Mouse (Mus musculus) MEL (cell line): ENCODE measurements at regions not wholly inside any gene's neighbourhood (a gene's known extent, or its start where the extent isn't known, plus 50 kb on each side); places are given as distances from the start of the nearest gene placed in this dataset.

Experiments used
- CTCF ChIP-seq, 3 experiments: IDR thresholded peaks in 2 of 3; conservative IDR thresholded peaks in 1 of 3; 2 replicates each; pipeline ENCODE4 v1.5.1; 2011 to 2012; ENCODE audit warnings: low read length in 3 of 3, low read depth in 2 of 3, mild to moderate bottlenecking in 2 of 3, improper control_type of control experiment in 1 of 3, inconsistent platforms in 1 of 3, mixed read lengths in 1 of 3, moderate library complexity in 1 of 3; ENCODE audit not compliant: control insufficient read depth in 1 of 3, insufficient read depth in 1 of 3, poor library complexity in 1 of 3, severe bottlenecking in 1 of 3
- MAX ChIP-seq: IDR thresholded peaks from 2 replicates; pipeline ENCODE4 v1.6.1; 2011; ENCODE audit warnings: low read length, improper control_type of control experiment
- NRF1 ChIP-seq: IDR thresholded peaks from 2 replicates; pipeline ENCODE4 v1.6.1; 2014; ENCODE audit warnings: low read depth, mild to moderate bottlenecking, inconsistent platforms, low read length, improper control_type of control experiment, moderate library complexity; ENCODE audit not compliant: poor library complexity, insufficient read depth, severe bottlenecking
- POLR2A ChIP-seq, 2 experiments: IDR thresholded peaks; 2 replicates each; pipeline ENCODE4 v1.6.1; 2011 to 2012; ENCODE audit warnings: low read length in 2 of 2, mild to moderate bottlenecking in 2 of 2, control low read depth in 1 of 2, improper control_type of control experiment in 1 of 2, low read depth in 1 of 2, moderate library complexity in 1 of 2; ENCODE audit not compliant: control insufficient read depth in 1 of 2, insufficient read depth in 1 of 2, poor library complexity in 1 of 2
- USF2 ChIP-seq, 2 experiments: IDR thresholded peaks; 2 replicates each; pipeline ENCODE4 v1.6.1; 2011 to 2012; ENCODE audit warnings: improper control_type of control experiment in 2 of 2, low read length in 2 of 2, borderline replicate concordance in 1 of 2, inconsistent platforms in 1 of 2, low read depth in 1 of 2, mild to moderate bottlenecking in 1 of 2; ENCODE audit not compliant: insufficient read depth in 1 of 2

- TF ChIP-seq NRF1: no peak
- TF ChIP-seq CTCF (IDR thresholded peaks at IDR 0.05 in 2 of 3, conservative IDR thresholded peaks at IDR 0.05 in 1 of 3; ENCODE audit: control insufficient read depth in 1 of 3, insufficient read depth in 1 of 3, low read depth in 2 of 3, low read length in 3 of 3, poor library complexity in 1 of 3, severe bottlenecking in 1 of 3): no peak
- no peak for TF ChIP-seq USF2 (IDR thresholded peaks at IDR 0.05; ENCODE audit: borderline replicate concordance in 1 of 2, insufficient read depth in 1 of 2, low read depth in 1 of 2, low read length in 2 of 2)
- TF ChIP-seq POLR2A (IDR thresholded peaks at IDR 0.05; ENCODE audit: control insufficient read depth in 1 of 2, insufficient read depth in 1 of 2, low read depth in 1 of 2, low read length in 2 of 2, poor library complexity in 1 of 2): no peak
- TF ChIP-seq MAX: no peak
Measured at GRCm38 (mm10) chr16:9274583-9275100, 444.7 kb downstream of the 1810013L24Rik start.
